Mouse (Mus musculus) B cell, adult 67 days (primary cell): ENCODE measurements around the gene Htr6. TPM values are rescaled to one million over a fixed set of nuclear protein-coding genes. Genes with fewer than 3 reads are reported as not detected.

Experiments
- total RNA-seq, 2 experiments: library from RNA; stranded (reverse); gene quantifications; 4 replicates each; pipeline ENCODE4 v1.2.4; 2023

Gene Htr6
- total RNA-seq, result not detected

GRCm38 (mm10) chr4:139075041-139075711, at the start of gene Htr6:
TSS of gene Htr6 (minus strand) at chr4:139075570.

GRCm38 (mm10) chr4:139092356-139093195, 17.2 kb upstream of the Htr6 start, which contains the start of gene Nbl1:
TSS of gene Nbl1 (minus strand) at chr4:139092993.

Other genes starting within 250 kb of the Htr6 start
- not detected for gene Pla2g5, start 212.1 kb downstream of the Htr6 start, total RNA-seq
- not detected for gene Gm13030, start 201.6 kb downstream of the Htr6 start, total RNA-seq
- not detected for gene Pla2g2e, start 197.6 kb downstream of the Htr6 start, total RNA-seq
- 10 to 100 TPM in 1 of 2 experiments, 1 to 10 TPM in 1; 10.0 to 11.5 TPM for gene Otud3, start 161.6 kb downstream of the Htr6 start, total RNA-seq
- gene Rnf186, start 108.5 kb downstream of the Htr6 start, total RNA-seq, result not detected
- gene Tmco4, start 102.7 kb downstream of the Htr6 start, total RNA-seq, result 10 to 100 TPM; 36.7 to 40.3 TPM
- 1 to 10 TPM in 1 of 2 experiments, not detected in 1; 1.1 TPM for gene Nbl1, start 17.4 kb upstream of the Htr6 start, total RNA-seq
- gene Minos1, start 55.5 kb upstream of the Htr6 start, total RNA-seq, result 100 to 1,000 TPM; 119 to 120 TPM
- gene Capzb, start 117.3 kb upstream of the Htr6 start, total RNA-seq, result 100 to 1,000 TPM; 426 to 442 TPM
- gene Pqlc2, start 235.1 kb upstream of the Htr6 start, total RNA-seq, result 10 to 100 TPM; 31.3 to 33.5 TPM
- gene Akr7a5, start 235.2 kb upstream of the Htr6 start, total RNA-seq, result 10 to 100 TPM; 23.5 to 28.8 TPM